Mouse (Mus musculus) forebrain, embryonic 14.5 days (tissue): ENCODE measurements around the gene AU018091. TPM values are rescaled to one million over a fixed set of nuclear protein-coding genes. Genes with fewer than 3 reads are reported as not detected.

Source experiments
- ATAC-seq: fragments of 200-750 bp; cut with Nextera tagmentation; 2 replicates; pipeline ENCODE4 v1.8.0; 2017; ENCODE audit warnings: mild to moderate bottlenecking, moderate library complexity
- DNase-seq: peaks from one replicate; pipeline ENCODE4 v3.0.0-alpha.2; 2015; ENCODE audit warnings: low spot score
- H3K27ac ChIP-seq: fragments of 300-500 bp; sonication (generic); 2 replicates; pipeline ENCODE4 v1.5.1; 2014; ENCODE audit warnings: low read depth, mild to moderate bottlenecking, control low read depth, low read length, moderate library complexity
- H3K27me3 ChIP-seq: fragments of 300-500 bp; sonication (generic); replicated peaks from 2 replicates; pipeline ENCODE4 v1.6.1; 2014; ENCODE audit warnings: low read length, control low read depth, mixed read lengths; ENCODE audit not compliant: control insufficient read depth, insufficient read depth
- H3K36me3 ChIP-seq: fragments of 300-500 bp; sonication (generic); 2 replicates; pipeline ENCODE4 v1.6.1; 2014; ENCODE audit warnings: low read length, control low read depth; ENCODE audit not compliant: control insufficient read depth, insufficient read depth
- H3K4me1 ChIP-seq: fragments of 300-500 bp; sonication (generic); 2 replicates; pipeline ENCODE4 v1.6.1; 2014; ENCODE audit warnings: antibody characterized with exemption, low read length, control low read depth; ENCODE audit not compliant: control insufficient read depth, insufficient read depth
- H3K4me2 ChIP-seq: fragments of 300-500 bp; sonication (generic); 2 replicates; pipeline ENCODE4 v1.6.1; 2014; ENCODE audit warnings: mild to moderate bottlenecking, control low read depth, low read length
- H3K4me3 ChIP-seq: fragments of 300-500 bp; sonication (generic); 2 replicates; pipeline ENCODE4 v1.5.1; 2014; ENCODE audit warnings: low read depth, low read length, control low read depth
- H3K9ac ChIP-seq: fragments of 300-500 bp; sonication (generic); 2 replicates; pipeline ENCODE4 v1.6.1; 2014; ENCODE audit warnings: mild to moderate bottlenecking, low read length, control low read depth, moderate library complexity
- H3K9me3 ChIP-seq: fragments of 300-500 bp; sonication (generic); replicated peaks from 2 replicates; pipeline ENCODE4 v1.6.1; 2016; ENCODE audit warnings: low read length, control low read depth, mixed read lengths; ENCODE audit not compliant: control insufficient read depth
- WGBS: fragments of 180-500 bp; shearing (Covaris S2); extraction: QIAGEN DNeasy Blood & Tissue Kit; methylation state at CpG from one replicate; pipeline ENCODE4 v1.1.7; 2014; 5-methylcytosine and 5-hydroxymethylcytosine counted together
- polyA plus RNA-seq: library from polyadenylated mRNA; unstranded; fragments of >200 nt; fragmentation: Nextera tagmentation; extraction: Ambion mirVana; gene quantifications from 2 replicates; pipeline ENCODE4 v1.2.1, GENCODE M21; 2014

Gene AU018091
- polyA plus RNA-seq, 1 experiment from 2014 or later = not detected

- DNase-seq = no peak
- no peaks in the 10 kb centered on the region for H3K9me3 ChIP-seq
- H3K9ac ChIP-seq = no peak overlapping the region
- 85% methylated on average over 4 of the region's 4 CpGs for WGBS
- H3K4me2 ChIP-seq = no peak overlapping the region
- H3K4me3 ChIP-seq = no peak overlapping the region
- H3K27ac ChIP-seq = no peak overlapping the region
- H3K4me1 ChIP-seq = no peaks in the 10 kb centered on the region
- no peak for ATAC-seq
- no peaks in the 10 kb centered on the region for H3K36me3 ChIP-seq
- H3K27me3 ChIP-seq = no peaks in the 10 kb centered on the region
Measured at GRCm38 (mm10) chr7:3204628-3205027, 35.6 kb upstream of the AU018091 start.

GRCm38 (mm10) chr7:3203890-3204289 is 34.9 kb upstream of the AU018091 start:
- Histone ChIP-seq H3K27me3 (no peaks in the 10 kb centered on the region), H3K4me3 (no peak overlapping the region), H3K4me1 (no peaks in the 10 kb centered on the region), H3K9ac (no peak overlapping the region), H3K27ac (no peak overlapping the region), H3K4me2 (no peak overlapping the region), H3K9me3 (no peaks in the 10 kb centered on the region), H3K36me3 (no peaks in the 10 kb centered on the region)
- DNase-seq (no peak), ATAC-seq (no peak)
- WGBS = 15% methylated on average over 3 of the region's 3 CpGs

GRCm38 (mm10) chr7:3201134-3201705 is 32.2 kb upstream of the AU018091 start:
- Histone ChIP-seq H3K4me2 (no peak overlapping the region), H3K36me3 (no peaks in the 10 kb centered on the region), H3K9me3 (no peaks in the 10 kb centered on the region), H3K4me1 (no peaks in the 10 kb centered on the region), H3K9ac (no peak overlapping the region), H3K4me3 (no peak overlapping the region), H3K27ac (no peak overlapping the region), H3K27me3 (no peaks in the 10 kb centered on the region)
- ATAC-seq = no peak
- no peak for DNase-seq
- WGBS = 36% methylated on average over 12 of the region's 12 CpGs

- H3K36me3 ChIP-seq = no peaks in the 10 kb centered on the region
- no peak overlapping the region for H3K27ac ChIP-seq
- no peaks in the 10 kb centered on the region for H3K4me1 ChIP-seq
- no peaks in the 10 kb centered on the region for H3K27me3 ChIP-seq
- H3K4me3 ChIP-seq = no peak overlapping the region
- 58% methylated on average over 11 of the region's 11 CpGs for WGBS
- no peaks in the 10 kb centered on the region for H3K9me3 ChIP-seq
- H3K9ac ChIP-seq = no peak overlapping the region
- H3K4me2 ChIP-seq = no peak overlapping the region
- DNase-seq (no peak), ATAC-seq (no peak)
Measured at GRCm38 (mm10) chr7:3198884-3199283, 29.9 kb upstream of the AU018091 start.

GRCm38 (mm10) chr7:3195850-3196249 is 26.8 kb upstream of the AU018091 start:
- 82% methylated on average over 5 of the region's 5 CpGs for WGBS

GRCm38 (mm10) chr7:3194531-3194930 is 25.5 kb upstream of the AU018091 start:
- 91% methylated on average over 4 of the region's 4 CpGs for WGBS
- ATAC-seq (no peak), DNase-seq (no peak)
- Histone ChIP-seq H3K27ac (no peak overlapping the region), H3K4me1 (no peaks in the 10 kb centered on the region), H3K9me3 (no peaks in the 10 kb centered on the region), H3K4me3 (no peak overlapping the region), H3K27me3 (no peaks in the 10 kb centered on the region), H3K9ac (no peak overlapping the region), H3K36me3 (no peaks in the 10 kb centered on the region), H3K4me2 (no peak overlapping the region)

More at GRCm38 (mm10) chr7:3195850-3196249, 26.8 kb upstream of the AU018091 start:
- no peak overlapping the region for H3K4me2 ChIP-seq
- no peaks in the 10 kb centered on the region for H3K36me3 ChIP-seq
- no peaks in the 10 kb centered on the region for H3K27me3 ChIP-seq
- H3K9me3 ChIP-seq = no peaks in the 10 kb centered on the region
- no peak for DNase-seq
- ATAC-seq = no peak
- H3K9ac ChIP-seq = no peak overlapping the region
- no peaks in the 10 kb centered on the region for H3K4me1 ChIP-seq
- H3K27ac ChIP-seq = no peak overlapping the region
- no peak overlapping the region for H3K4me3 ChIP-seq

GRCm38 (mm10) chr7:3193905-3194304 is 24.9 kb upstream of the AU018091 start:
- H3K36me3 ChIP-seq = no peaks in the 10 kb centered on the region
- ATAC-seq (no peak), DNase-seq (no peak)
- no peaks in the 10 kb centered on the region for H3K9me3 ChIP-seq
- H3K4me1 ChIP-seq = no peaks in the 10 kb centered on the region
- no peak overlapping the region for H3K4me3 ChIP-seq
- H3K27me3 ChIP-seq = no peaks in the 10 kb centered on the region
- H3K9ac ChIP-seq = no peak overlapping the region
- no peak overlapping the region for H3K4me2 ChIP-seq
- 16% methylated on average over 6 of the region's 6 CpGs for WGBS
- no peak overlapping the region for H3K27ac ChIP-seq

- ATAC-seq = no peak
- H3K4me1 ChIP-seq = no peaks in the 10 kb centered on the region
- 78% methylated on average over 4 of the region's 4 CpGs for WGBS
- H3K4me2 ChIP-seq = no peak overlapping the region
- no peaks in the 10 kb centered on the region for H3K27me3 ChIP-seq
- H3K9ac ChIP-seq = no peak overlapping the region
- no peaks in the 10 kb centered on the region for H3K36me3 ChIP-seq
- no peaks in the 10 kb centered on the region for H3K9me3 ChIP-seq
- DNase-seq = no peak
- no peak overlapping the region for H3K27ac ChIP-seq
- H3K4me3 ChIP-seq = no peak overlapping the region
Measured at GRCm38 (mm10) chr7:3193049-3193632, 24.1 kb upstream of the AU018091 start.

GRCm38 (mm10) chr7:3191971-3192498 is 23.0 kb upstream of the AU018091 start:
- no peak overlapping the region for H3K27ac ChIP-seq
- H3K27me3 ChIP-seq = no peaks in the 10 kb centered on the region
- DNase-seq = no peak
- no peaks in the 10 kb centered on the region for H3K36me3 ChIP-seq
- no peak overlapping the region for H3K4me2 ChIP-seq
- H3K9me3 ChIP-seq = no peaks in the 10 kb centered on the region
- WGBS = 91% methylated on average over 12 of the region's 12 CpGs
- no peak overlapping the region for H3K9ac ChIP-seq
- no peaks in the 10 kb centered on the region for H3K4me1 ChIP-seq
- no peak for ATAC-seq
- no peak overlapping the region for H3K4me3 ChIP-seq
